Mouse (Mus musculus) gastrocnemius, adult 18-20 months (tissue): ENCODE results near the gene Rab11fip4. TPM values are rescaled to one million over a fixed set of nuclear protein-coding genes. Genes with fewer than 3 reads are reported as not detected.

ENCODE experiments used
- DNase-seq: peaks from one replicate; pipeline ENCODE4 v3.0.0; 2021; ENCODE audit warnings: low spot score
- microRNA-seq: library from miRNA; unstranded; fragments of <30 nt; microRNA quantifications from one replicate; pipeline ENCODE4 v1.2.0, GENCODE M21; 2021
- total RNA-seq, 2 experiments: library from RNA; stranded (reverse); gene quantifications; 2 replicates each; pipeline ENCODE4 v1.2.3; 2021

Gene Rab11fip4
- total RNA-seq, 2 experiments from 2014 or later, result 0.27 to 0.52 TPM

DNA sequence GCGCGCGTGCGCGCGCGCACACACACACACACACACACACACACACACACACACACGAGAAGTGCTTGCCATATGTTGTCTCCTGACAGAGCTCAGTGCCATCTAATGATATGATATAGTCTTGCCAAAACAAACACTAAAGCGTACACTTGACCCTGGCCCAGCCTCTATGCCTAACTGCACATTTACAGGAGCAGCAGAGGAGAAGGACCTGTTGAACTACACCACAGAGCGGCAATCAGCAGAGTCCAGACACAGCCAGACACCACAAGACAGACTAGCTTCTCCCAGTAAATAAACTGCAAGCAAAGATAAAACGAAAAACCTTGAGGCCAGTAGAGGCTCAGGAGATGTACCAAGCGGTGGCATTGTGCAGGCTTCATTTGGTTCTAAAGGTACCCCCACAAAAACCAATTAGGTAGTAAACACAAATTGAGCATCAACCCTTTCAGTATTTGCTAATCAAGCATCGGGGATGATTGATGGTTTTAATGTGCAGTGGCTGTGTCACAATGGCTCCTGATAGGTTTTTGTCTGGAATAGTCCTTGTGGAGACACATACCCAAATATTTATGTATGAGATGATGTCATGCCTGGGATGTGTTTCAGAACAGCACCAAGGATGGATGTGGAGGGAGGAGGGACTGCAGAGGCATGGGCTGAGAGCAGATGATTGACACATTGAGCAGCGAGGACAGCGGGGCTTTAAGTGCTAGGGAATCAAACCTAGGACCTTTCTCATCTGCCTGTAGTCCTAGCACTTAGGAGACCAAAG is 145.4 kb downstream of the Rab11fip4 start:
- no peak for DNase-seq

DNA sequence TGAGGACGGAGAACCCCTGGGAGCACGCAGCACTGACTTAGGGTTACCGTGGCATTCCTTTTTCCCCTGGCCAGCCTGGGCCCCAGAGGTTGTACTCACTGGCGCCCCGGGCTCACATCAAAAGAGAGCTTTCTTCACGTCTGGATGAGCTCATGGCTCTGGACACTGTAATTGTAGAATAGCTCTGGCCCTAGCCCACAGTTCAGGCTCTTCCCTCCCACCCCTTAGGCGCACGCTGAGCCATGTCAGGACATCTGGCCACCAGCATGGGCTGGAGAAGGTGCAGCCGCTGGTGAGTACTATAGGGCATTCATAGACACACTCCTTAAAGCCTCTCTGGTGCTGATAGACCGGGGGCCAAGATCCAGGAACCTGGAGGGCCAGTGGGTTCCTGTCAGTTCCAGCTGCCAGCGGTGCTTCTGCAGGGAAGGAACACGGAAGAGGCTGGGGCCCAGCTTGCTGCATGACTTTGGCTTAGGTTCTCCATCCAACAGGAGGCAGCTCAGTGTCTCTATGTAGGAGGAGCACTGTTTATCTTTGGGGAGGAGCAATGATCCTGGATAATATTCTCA is 146.2 kb downstream of the Rab11fip4 start:
- peak; percentile 57 for DNase-seq

DNA sequence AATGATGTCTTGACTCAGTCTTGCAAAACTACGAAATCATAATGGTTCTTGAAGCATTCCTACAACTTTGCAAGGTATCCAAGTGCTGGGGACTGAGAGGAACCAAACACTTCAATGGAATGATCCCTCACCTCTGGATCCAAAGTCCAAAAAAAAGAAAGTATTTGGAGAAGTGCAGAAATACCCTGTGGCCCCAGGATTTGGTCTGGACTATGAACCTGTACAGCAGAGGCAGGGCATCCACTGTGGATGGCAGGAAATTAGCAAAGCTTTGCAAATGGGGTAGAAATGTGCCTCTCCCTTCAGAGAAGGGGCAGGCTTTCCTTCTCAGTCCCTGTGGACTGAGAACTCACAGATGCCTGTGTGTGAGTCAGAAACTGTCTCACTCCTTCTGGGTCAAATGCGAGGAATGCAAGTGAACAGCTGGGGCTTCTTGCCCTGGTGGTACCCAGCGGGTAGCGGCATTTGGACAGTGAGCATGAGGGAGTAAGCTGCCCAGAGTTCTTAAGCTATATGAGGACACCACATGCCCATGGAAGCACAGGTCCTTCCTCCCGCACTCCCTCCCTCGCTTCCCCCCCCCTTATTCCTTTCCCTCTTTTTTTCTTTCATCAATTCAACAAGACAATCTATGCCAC is 147.0 kb downstream of the Rab11fip4 start:
- DNase-seq, result no peak

DNA sequence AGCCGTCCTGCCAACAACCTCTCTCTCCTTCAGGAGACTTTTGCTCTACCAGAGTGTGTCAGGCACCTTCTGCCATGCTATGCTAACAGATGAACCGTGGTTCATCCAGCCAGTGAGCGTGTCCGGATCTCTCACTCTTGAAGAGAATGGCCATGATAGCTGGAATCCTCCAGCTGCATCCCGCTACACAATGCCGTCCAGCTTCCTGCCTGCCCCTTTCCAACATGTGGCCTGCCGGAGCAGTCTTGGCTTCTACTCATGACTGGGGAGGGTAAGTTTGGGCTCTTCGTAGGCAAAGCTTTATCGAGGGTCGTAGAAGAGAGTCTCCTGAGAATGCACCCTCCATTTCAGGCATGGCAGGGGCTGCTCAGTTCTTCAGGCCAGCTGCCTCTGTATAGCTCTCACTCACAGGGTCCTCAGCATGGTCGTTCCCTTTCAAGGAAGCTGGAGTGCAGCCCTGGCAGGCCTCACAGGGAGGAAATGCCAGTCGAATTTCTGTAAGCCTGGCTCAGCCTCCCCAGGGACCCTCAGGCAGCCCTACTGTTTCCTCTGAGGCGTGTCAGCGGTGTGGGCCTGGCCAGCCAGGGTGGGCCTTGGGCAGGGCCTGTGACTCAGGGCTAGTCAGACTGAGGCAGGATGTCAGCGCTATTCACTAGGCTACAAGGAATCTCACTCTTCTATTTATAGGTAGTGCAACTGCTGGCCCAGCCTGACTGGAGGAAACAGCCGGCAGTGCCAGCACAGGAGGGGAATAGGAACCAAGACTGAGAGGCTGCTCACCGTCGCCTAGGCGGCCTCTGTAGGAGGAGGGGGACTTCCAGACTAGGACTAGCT is 147.9 kb downstream of the Rab11fip4 start:
- peak; percentile 71 for DNase-seq

DNA sequence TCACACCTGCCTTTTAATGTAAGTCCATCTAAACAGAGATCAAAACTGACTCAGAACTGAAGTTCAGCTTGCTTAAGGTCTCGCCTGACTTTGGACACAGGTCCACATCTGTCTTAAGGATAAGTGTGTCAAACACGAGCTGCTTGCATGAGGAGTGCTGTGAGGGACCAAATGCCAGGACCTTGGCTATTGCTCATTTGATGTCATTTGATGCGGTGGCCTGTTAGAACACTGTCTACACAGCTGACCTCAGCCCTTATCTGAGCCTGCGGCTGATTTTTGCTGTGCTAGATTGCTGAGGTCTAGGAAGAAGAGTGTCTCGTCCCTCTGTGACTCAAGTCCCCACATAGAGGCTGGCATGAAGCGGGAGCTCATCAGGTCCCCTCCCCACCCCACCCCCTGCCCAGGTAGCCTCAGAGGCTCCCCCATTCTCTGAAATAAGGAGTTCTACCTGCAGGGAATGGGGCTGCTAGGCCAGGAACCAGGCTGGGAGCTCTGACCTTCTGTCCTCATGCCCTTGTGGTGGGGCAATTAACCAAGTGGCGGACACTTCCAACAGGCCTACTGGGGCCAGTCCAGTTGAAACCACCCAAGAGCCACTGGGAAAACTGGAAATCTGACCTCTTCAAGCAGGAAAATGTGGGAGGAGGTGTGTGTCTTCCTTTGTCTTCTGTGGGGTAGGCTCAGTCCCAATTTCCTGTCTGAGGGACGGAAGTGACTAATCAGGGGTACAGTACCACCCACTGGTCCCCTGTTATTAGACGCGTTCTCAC is 149.9 kb downstream of the Rab11fip4 start:
- DNase-seq, result no peak

DNA sequence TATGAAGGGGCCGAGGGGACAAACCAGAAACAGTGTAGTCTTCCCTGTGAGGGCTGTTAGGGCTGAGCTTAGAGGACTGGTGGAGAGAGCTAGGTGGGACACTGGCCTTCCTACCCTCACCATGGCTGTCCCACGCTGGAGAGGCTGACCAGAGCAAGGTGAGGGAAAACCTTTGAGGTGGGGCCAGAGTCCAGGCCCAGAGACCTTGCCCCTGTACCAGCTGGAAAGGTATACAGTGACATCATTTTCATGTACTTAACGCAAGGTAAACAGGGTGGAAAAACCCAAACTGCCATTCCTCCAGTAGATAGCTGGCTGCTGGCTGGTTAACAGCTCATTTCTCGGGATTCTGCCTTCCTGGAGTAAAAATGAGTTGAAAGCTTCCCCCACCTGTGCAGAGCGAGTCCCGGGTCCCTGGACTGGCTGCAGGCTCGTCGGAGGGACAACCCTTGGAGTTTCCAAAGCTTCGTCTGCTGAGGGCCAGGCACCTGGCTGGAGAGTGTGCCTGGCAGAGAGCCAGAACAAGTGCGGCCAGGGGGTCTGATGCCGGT is 155.6 kb downstream of the Rab11fip4 start:
- no peak for DNase-seq

Small RNA genes lying within 50 kb of the gene (microRNA-seq; reads per million reads assigned to microRNA genes)
- gene Mir193a (905 reads per million, percentile 83 among the genes with 10 or more reads in this experiment), gene Mir365-2 (38.5 reads per million, percentile 46 among the genes with 10 or more reads in this experiment)

Other genes starting within 250 kb of the Rab11fip4 start
- gene Omg, start 87.1 kb upstream of the Rab11fip4 start, total RNA-seq, result not detected
- under 1 TPM; 0.27 to 0.55 TPM for gene Evi2b, start 67.5 kb upstream of the Rab11fip4 start, total RNA-seq
- gene Evi2, start 60.6 kb upstream of the Rab11fip4 start, total RNA-seq, result not detected
- 1 to 10 TPM; 3.7 TPM for gene Evi2a, start 60.6 kb upstream of the Rab11fip4 start, total RNA-seq